Mouse (Mus musculus): ENCODE measurements at regions not wholly inside any gene's neighbourhood (a gene's known extent, or its start where the extent isn't known, plus 50 kb on each side); places are given as distances from the start of the nearest gene placed in this dataset.

GRCm38 (mm10) chr13:57273593-57273992 is 377.8 kb upstream of the Trpc7 start:
- Histone ChIP-seq H3K4me3 (ENCODE audit: low read depth, low read length) (no peak overlapping the region), H3K9me3 (replicated peaks; ENCODE audit: control insufficient read depth, insufficient read depth, low read length, poor library complexity, severe bottlenecking) (no peaks in the 10 kb centered on the region), H3K27ac (ENCODE audit: insufficient read depth, low read length) (no peak overlapping the region), H3K27me3 (ENCODE audit: control insufficient read depth, insufficient read depth, low read length, poor library complexity, severe bottlenecking) (no peaks in the 10 kb centered on the region), H3K4me1 (ENCODE audit: control insufficient read depth, insufficient read depth, low read length) (no peaks in the 10 kb centered on the region), H3K36me3 (ENCODE audit: control insufficient read depth, insufficient read depth, low read length, poor library complexity, severe bottlenecking) (no peaks in the 10 kb centered on the region), H3K9ac (ENCODE audit: low read depth, poor library complexity, severe bottlenecking) (no peak overlapping the region)
- TF ChIP-seq CTCF (IDR thresholded peaks at IDR 0.05; ENCODE audit: low read depth, low read length) (no peak), EP300 (IDR thresholded peaks at IDR 0.05; ENCODE audit: insufficient read depth, low read depth, low read length) (no peak), POLR2A (IDR thresholded peaks at IDR 0.05; ENCODE audit: insufficient read depth, low read length) (no peak)

- no peak overlapping the region for H3K27ac ChIP-seq (ENCODE audit: insufficient read depth, low read length)
- TF ChIP-seq EP300 (IDR thresholded peaks at IDR 0.05; ENCODE audit: insufficient read depth, low read depth, low read length) (no peak), CTCF (IDR thresholded peaks at IDR 0.05; ENCODE audit: low read depth, low read length) (peak; percentile 93)
- no peak overlapping the region for H3K4me3 ChIP-seq (ENCODE audit: low read depth, low read length)
- H3K27me3 ChIP-seq (ENCODE audit: control insufficient read depth, insufficient read depth, low read length, poor library complexity, severe bottlenecking), result no peaks in the 10 kb centered on the region
- no peaks in the 10 kb centered on the region for H3K36me3 ChIP-seq (ENCODE audit: control insufficient read depth, insufficient read depth, low read length, poor library complexity, severe bottlenecking)
- H3K9ac ChIP-seq (ENCODE audit: low read depth, poor library complexity, severe bottlenecking), result no peak overlapping the region
- no peaks in the 10 kb centered on the region for H3K4me1 ChIP-seq (ENCODE audit: control insufficient read depth, insufficient read depth, low read length)
- no peaks in the 10 kb centered on the region for H3K9me3 ChIP-seq (replicated peaks; ENCODE audit: control insufficient read depth, insufficient read depth, low read length, poor library complexity, severe bottlenecking)
These were observed 373.8 kb upstream of the Trpc7 start for GRCm38 (mm10) chr13:57269614-57270013.

- Histone ChIP-seq H3K9ac (ENCODE audit: low read depth, poor library complexity, severe bottlenecking) (no peak overlapping the region), H3K4me1 (ENCODE audit: control insufficient read depth, insufficient read depth, low read length) (no peaks in the 10 kb centered on the region), H3K27ac (ENCODE audit: insufficient read depth, low read length) (no peak overlapping the region), H3K9me3 (replicated peaks; ENCODE audit: control insufficient read depth, insufficient read depth, low read length, poor library complexity, severe bottlenecking) (no peaks in the 10 kb centered on the region), H3K36me3 (ENCODE audit: control insufficient read depth, insufficient read depth, low read length, poor library complexity, severe bottlenecking) (no peaks in the 10 kb centered on the region), H3K27me3 (ENCODE audit: control insufficient read depth, insufficient read depth, low read length, poor library complexity, severe bottlenecking) (no peaks in the 10 kb centered on the region), H3K4me3 (ENCODE audit: low read depth, low read length) (no peak overlapping the region)
- TF ChIP-seq CTCF (IDR thresholded peaks at IDR 0.05; ENCODE audit: low read depth, low read length) (peak; percentile 93), POLR2A (IDR thresholded peaks at IDR 0.05; ENCODE audit: insufficient read depth, low read length) (no peak), EP300 (IDR thresholded peaks at IDR 0.05; ENCODE audit: insufficient read depth, low read depth, low read length) (no peak)
These were observed 364.1 kb upstream of the Trpc7 start for GRCm38 (mm10) chr13:57259920-57260319.

GRCm38 (mm10) chr13:57259474-57259873 is 363.7 kb upstream of the Trpc7 start:
- Histone ChIP-seq H3K36me3 (ENCODE audit: control insufficient read depth, insufficient read depth, low read length, poor library complexity, severe bottlenecking) (no peaks in the 10 kb centered on the region), H3K4me1 (ENCODE audit: control insufficient read depth, insufficient read depth, low read length) (no peaks in the 10 kb centered on the region), H3K4me3 (ENCODE audit: low read depth, low read length) (no peak overlapping the region), H3K27ac (ENCODE audit: insufficient read depth, low read length) (no peak overlapping the region), H3K27me3 (ENCODE audit: control insufficient read depth, insufficient read depth, low read length, poor library complexity, severe bottlenecking) (no peaks in the 10 kb centered on the region), H3K9ac (ENCODE audit: low read depth, poor library complexity, severe bottlenecking) (no peak overlapping the region), H3K9me3 (replicated peaks; ENCODE audit: control insufficient read depth, insufficient read depth, low read length, poor library complexity, severe bottlenecking) (no peaks in the 10 kb centered on the region)
- no peak for TF ChIP-seq CTCF (IDR thresholded peaks at IDR 0.05; ENCODE audit: low read depth, low read length)
- TF ChIP-seq EP300 (IDR thresholded peaks at IDR 0.05; ENCODE audit: insufficient read depth, low read depth, low read length), result no peak
- TF ChIP-seq POLR2A (IDR thresholded peaks at IDR 0.05; ENCODE audit: insufficient read depth, low read length), result no peak

GRCm38 (mm10) chr13:57255920-57256319 is 360.1 kb upstream of the Trpc7 start:
- Histone ChIP-seq H3K4me1 (ENCODE audit: control insufficient read depth, insufficient read depth, low read length) (no peaks in the 10 kb centered on the region), H3K27ac (ENCODE audit: insufficient read depth, low read length) (no peak overlapping the region), H3K9ac (ENCODE audit: low read depth, poor library complexity, severe bottlenecking) (no peak overlapping the region), H3K4me3 (ENCODE audit: low read depth, low read length) (no peak overlapping the region), H3K36me3 (ENCODE audit: control insufficient read depth, insufficient read depth, low read length, poor library complexity, severe bottlenecking) (no peaks in the 10 kb centered on the region), H3K9me3 (replicated peaks; ENCODE audit: control insufficient read depth, insufficient read depth, low read length, poor library complexity, severe bottlenecking) (no peaks in the 10 kb centered on the region), H3K27me3 (ENCODE audit: control insufficient read depth, insufficient read depth, low read length, poor library complexity, severe bottlenecking) (no peaks in the 10 kb centered on the region)
- TF ChIP-seq POLR2A (IDR thresholded peaks at IDR 0.05; ENCODE audit: insufficient read depth, low read length) (no peak), EP300 (IDR thresholded peaks at IDR 0.05; ENCODE audit: insufficient read depth, low read depth, low read length) (no peak), CTCF (IDR thresholded peaks at IDR 0.05; ENCODE audit: low read depth, low read length) (no peak)

GRCm38 (mm10) chr13:57249851-57250250 is 354.1 kb upstream of the Trpc7 start:
- Histone ChIP-seq H3K27ac (ENCODE audit: insufficient read depth, low read length) (no peak overlapping the region), H3K4me1 (ENCODE audit: control insufficient read depth, insufficient read depth, low read length) (no peaks in the 10 kb centered on the region), H3K36me3 (ENCODE audit: control insufficient read depth, insufficient read depth, low read length, poor library complexity, severe bottlenecking) (no peaks in the 10 kb centered on the region), H3K27me3 (ENCODE audit: control insufficient read depth, insufficient read depth, low read length, poor library complexity, severe bottlenecking) (no peaks in the 10 kb centered on the region), H3K9me3 (replicated peaks; ENCODE audit: control insufficient read depth, insufficient read depth, low read length, poor library complexity, severe bottlenecking) (no peaks in the 10 kb centered on the region), H3K4me3 (ENCODE audit: low read depth, low read length) (no peak overlapping the region), H3K9ac (ENCODE audit: low read depth, poor library complexity, severe bottlenecking) (no peak overlapping the region)
- no peak for TF ChIP-seq EP300 (IDR thresholded peaks at IDR 0.05; ENCODE audit: insufficient read depth, low read depth, low read length)
- no peak for TF ChIP-seq POLR2A (IDR thresholded peaks at IDR 0.05; ENCODE audit: insufficient read depth, low read length)
- no peak for TF ChIP-seq CTCF (IDR thresholded peaks at IDR 0.05; ENCODE audit: low read depth, low read length)
